Mouse (Mus musculus): ENCODE results near the gene Txlna. TPM values are rescaled to one million over a fixed set of nuclear protein-coding genes. Genes with fewer than 3 reads are reported as not detected.

Txlna gene
- polyA plus RNA-seq, 1 experiment: 70.8 TPM

- TF ChIP-seq POLR2A (IDR thresholded peaks at IDR 0.05; ENCODE audit: control insufficient read depth, extremely low read depth, insufficient read depth, low read length, poor library complexity) (0 out of 2 replicates have a peak, but pooled peaks have one; percentile 33), CTCF (IDR thresholded peaks at IDR 0.05; ENCODE audit: borderline replicate concordance, control insufficient read depth, extremely low read depth, insufficient read depth, low read length, poor library complexity) (peak; percentile 85)
- no peaks in the 10 kb centered on the region for H3K36me3 ChIP-seq (ENCODE audit: control insufficient read depth, insufficient read depth, low read length)
- peak overlapping the region; percentile 49 for H3K4me3 ChIP-seq (ENCODE audit: control insufficient read depth, insufficient read depth, low read length)
- H3K4me1 ChIP-seq (replicated peaks; ENCODE audit: control insufficient read depth, insufficient read depth, low read length): peaks cover 56% of the 10 kb centered on the region
- no peaks in the 10 kb centered on the region for H3K27me3 ChIP-seq (ENCODE audit: control insufficient read depth, insufficient read depth, low read length)
- WGBS: 29% methylated on average over 21 of the region's 21 CpGs
- peak; percentile 85 for DNase-seq
- peak overlapping the region; percentile 93 for H3K27ac ChIP-seq (ENCODE audit: control insufficient read depth, insufficient read depth, low read length)
Measured at GRCm38 (mm10) chr4:129576863-129577491, 63.9 kb downstream of the Txlna start.

Other genes starting within 250 kb of the Txlna start
- gene Zbtb8b, start 200.2 kb downstream of the Txlna start, polyA plus RNA-seq (2012; rRNA removed): 0.20 and 0.36 TPM in 2 replicates
- 21.5 and 27.1 TPM in 2 replicates for gene Bsdc1, start 179.5 kb downstream of the Txlna start, polyA plus RNA-seq (2012; rRNA removed)
- not detected in 2 replicates for gene Tssk3, start 150.0 kb downstream of the Txlna start, polyA plus RNA-seq (2012; rRNA removed)
- 0.92 and 1.1 TPM in 2 replicates for gene Fam229a, start 149.9 kb downstream of the Txlna start, polyA plus RNA-seq (2012; rRNA removed)
- 152 and 190 TPM in 2 replicates for gene Marcksl1, start 127.5 kb downstream of the Txlna start, polyA plus RNA-seq (2012; rRNA removed)
- 198 and 201 TPM in 2 replicates for gene Hdac1, start 98.4 kb downstream of the Txlna start, polyA plus RNA-seq (2012; rRNA removed)
- gene Lck, start 67.4 kb downstream of the Txlna start, polyA plus RNA-seq (2012; rRNA removed): 1,584 and 1,845 TPM in 2 replicates
- 2.6 and 3.0 TPM in 2 replicates for gene Fam167b, start 62.5 kb downstream of the Txlna start, polyA plus RNA-seq (2012; rRNA removed)
- 331 and 350 TPM in 2 replicates for gene Eif3i, start 40.4 kb downstream of the Txlna start, polyA plus RNA-seq (2012; rRNA removed)
- gene Tmem234, start 40.4 kb downstream of the Txlna start, polyA plus RNA-seq (2012; rRNA removed): 243 and 257 TPM in 2 replicates
- 4.9 and 7.0 TPM in 2 replicates for gene Dcdc2b, start 26.8 kb downstream of the Txlna start, polyA plus RNA-seq (2012; rRNA removed)
- 73.8 and 78.8 TPM in 2 replicates for gene Iqcc, start 22.0 kb downstream of the Txlna start, polyA plus RNA-seq (2012; rRNA removed)
- 34.8 and 35.3 TPM in 2 replicates for gene Ccdc28b, start 17.1 kb downstream of the Txlna start, polyA plus RNA-seq (2012; rRNA removed)
- gene Kpna6, start 31.7 kb upstream of the Txlna start, polyA plus RNA-seq (2012; rRNA removed): 32.5 and 34.2 TPM in 2 replicates
- gene Tmem39b, start 55.8 kb upstream of the Txlna start, polyA plus RNA-seq (2012; rRNA removed): 68.1 and 69.6 TPM in 2 replicates
- gene Khdrbs1, start 101.2 kb upstream of the Txlna start, polyA plus RNA-seq (2012; rRNA removed): 126 and 209 TPM in 2 replicates
- gene Ptp4a2, start 170.2 kb upstream of the Txlna start, polyA plus RNA-seq (2012; rRNA removed): 59.5 and 71.6 TPM in 2 replicates